Mouse (Mus musculus) adrenal gland, adult 18-20 months (tissue): ENCODE measurements at regions not wholly inside any gene's neighbourhood (a gene's known extent, or its start where the extent isn't known, plus 50 kb on each side); places are given as distances from the start of the nearest gene placed in this dataset.

Experiments
- DNase-seq, 2 experiments: peaks; one replicate each; pipeline ENCODE4 v3.0.0; 2021 to 2022; ENCODE audit warnings: low spot score in 2 of 2

GRCm38 (mm10) chr7:58557535-58557934 lies 98.4 kb upstream of the Atp10a start:
- no peak for DNase-seq

- DNase-seq: no peak
These were observed 87.2 kb upstream of the Atp10a start for GRCm38 (mm10) chr7:58568807-58569206.

GRCm38 (mm10) chr7:58584241-58584820 lies 71.6 kb upstream of the Atp10a start:
- peak; percentile 47 to 59 for DNase-seq

- DNase-seq: no peak
These were observed 70.2 kb upstream of the Atp10a start for GRCm38 (mm10) chr7:58585626-58586256.

GRCm38 (mm10) chr7:58595951-58596350 lies 60.0 kb upstream of the Atp10a start:
- no peak for DNase-seq
